Mouse (Mus musculus): ENCODE results near the gene Krt12. TPM values are rescaled to one million over a fixed set of nuclear protein-coding genes. Genes with fewer than 3 reads are reported as not detected.

The Krt12 gene
- total RNA-seq, 2 experiments from 2014 or later: 10.3 TPM

Other genes starting within 250 kb of the Krt12 start
- gene Smarce1, start 191.2 kb downstream of the Krt12 start, total RNA-seq (2021): 10 to 100 TPM; 56.0 to 59.7 TPM
- gene Krt222, start 178.2 kb downstream of the Krt12 start, total RNA-seq (2021): 10 to 100 TPM; 26.3 to 27.0 TPM
- not detected for gene Krt24, start 137.0 kb downstream of the Krt12 start, total RNA-seq (2021)
- gene Krt25, start 99.3 kb downstream of the Krt12 start, total RNA-seq (2021): not detected
- not detected for gene Krt26, start 84.3 kb downstream of the Krt12 start, total RNA-seq (2021)
- gene Krt27, start 71.2 kb downstream of the Krt12 start, total RNA-seq (2021): not detected
- under 1 TPM in 1 of 2 experiments, not detected in 1; 0.34 TPM for gene Krt28, start 47.4 kb downstream of the Krt12 start, total RNA-seq (2021)
- 10 to 100 TPM; 10.6 to 11.7 TPM for gene Krt10, start 32.9 kb downstream of the Krt12 start, total RNA-seq (2021)
- not detected for gene Krt20, start 15.9 kb upstream of the Krt12 start, total RNA-seq (2021)
- not detected for gene Krt23, start 70.9 kb upstream of the Krt12 start, total RNA-seq (2021)
- not detected for gene Krt39, start 99.1 kb upstream of the Krt12 start, total RNA-seq (2021)
- not detected for gene Krt40, start 120.9 kb upstream of the Krt12 start, total RNA-seq (2021)
- not detected for gene Krtap3-3, start 128.6 kb upstream of the Krt12 start, total RNA-seq (2021)
- gene Krtap3-2, start 134.6 kb upstream of the Krt12 start, total RNA-seq (2021): not detected
- not detected for gene Gm11939, start 137.2 kb upstream of the Krt12 start, total RNA-seq (2021)
- gene Krtap3-1, start 144.4 kb upstream of the Krt12 start, total RNA-seq (2021): not detected
- gene Krtap1-5, start 158.8 kb upstream of the Krt12 start, total RNA-seq (2021): not detected
- gene Krtap1-4, start 161.4 kb upstream of the Krt12 start, total RNA-seq (2021): not detected
- not detected for gene Krtap1-3, start 169.1 kb upstream of the Krt12 start, total RNA-seq (2021)
- gene Krtap9-3, start 175.8 kb upstream of the Krt12 start, total RNA-seq (2021): not detected
- gene Gm11938, start 181.0 kb upstream of the Krt12 start, total RNA-seq (2021): not detected
- gene Gm11937, start 187.9 kb upstream of the Krt12 start, total RNA-seq (2021): not detected
- gene Krtap2-4, start 192.6 kb upstream of the Krt12 start, total RNA-seq (2021): not detected
- gene Gm11562, start 198.2 kb upstream of the Krt12 start, total RNA-seq (2021): not detected
- gene Krtap4-1, start 206.0 kb upstream of the Krt12 start, total RNA-seq (2021): not detected
- not detected for gene Krtap4-2, start 212.8 kb upstream of the Krt12 start, total RNA-seq (2021)
- not detected for gene Krtap4-7, start 221.8 kb upstream of the Krt12 start, total RNA-seq (2021)
- not detected for gene Gm11555, start 228.0 kb upstream of the Krt12 start, total RNA-seq (2021)
- not detected for gene Gm11563, start 236.7 kb upstream of the Krt12 start, total RNA-seq (2021)
- gene Krtap4-6, start 243.7 kb upstream of the Krt12 start, total RNA-seq (2021): not detected